In genomic region chr9:60324716-60325115, GRCm38 (mm10) we compare ENCODE assay signal across 27 mouse cellular contexts.
DNase-seq lines count a peak whose midpoint lies in the region; ATAC-seq and TF ChIP-seq lines count a peak whose summit lies in the region.
"Had no signal": no experiment of that assay in that cellular context is flagged by ENCODE, and none has a peak within 500 bp of the region (broad histone marks: within the 10 kb centered on the region; RNA-seq: fewer than 3 reads in every experiment).

No protein-coding gene starts in this region.

- no peaks in the 10 kb centered on the region for H3K9me3 ChIP-seq in heart, embryonic 11.5 days (replicated peaks; ENCODE audit: control insufficient read depth, low read length)
- H3K9me3 ChIP-seq in liver, postnatal 0 days (ENCODE audit: low read length): no peaks in the 10 kb centered on the region
- H3K9me3 ChIP-seq in forebrain, embryonic 15.5 days: no peaks in the 10 kb centered on the region
- H3K9me3 ChIP-seq: embryonic facial prominence, embryonic 12.5 days; embryonic facial prominence, embryonic 15.5 days; forebrain, embryonic 12.5 days; heart, embryonic 12.5 days; heart, embryonic 15.5 days; hindbrain, embryonic 10.5 days; hindbrain, embryonic 13.5 days had no signal

- H3K9ac ChIP-seq in heart, embryonic 11.5 days (ENCODE audit: low read depth, low read length): no peak overlapping the region
- H3K9ac ChIP-seq in liver, adult 2 months (ENCODE audit: low read depth, low read length): no peak overlapping the region
- no peak overlapping the region for H3K9ac ChIP-seq in liver, postnatal 0 days (replicated peaks)
- H3K9ac ChIP-seq in forebrain, embryonic 15.5 days (replicated peaks): no peak overlapping the region
- H3K9ac ChIP-seq: embryonic facial prominence, embryonic 12.5 days; embryonic facial prominence, embryonic 15.5 days; forebrain, embryonic 12.5 days; heart, embryonic 12.5 days; heart, embryonic 15.5 days; hindbrain, embryonic 13.5 days had no signal

- H3K4me3 ChIP-seq in heart, embryonic 11.5 days (ENCODE audit: low read depth, low read length): no peak overlapping the region
- H3K4me3 ChIP-seq in liver, adult 2 months (ENCODE audit: insufficient read depth, low read depth, low read length): no peak overlapping the region
- H3K4me3 ChIP-seq in liver, postnatal 0 days (ENCODE audit: low read depth, low read length): no peak overlapping the region
- H3K4me3 ChIP-seq in forebrain, embryonic 15.5 days: no peak overlapping the region
- H3K4me3 ChIP-seq: embryonic facial prominence, embryonic 12.5 days; embryonic facial prominence, embryonic 15.5 days; forebrain, embryonic 12.5 days; heart, embryonic 12.5 days; heart, embryonic 15.5 days; hindbrain, embryonic 10.5 days; hindbrain, embryonic 13.5 days had no signal

- no peak overlapping the region for H3K27ac ChIP-seq in heart, embryonic 11.5 days (ENCODE audit: low read depth, low read length)
- H3K27ac ChIP-seq in liver, adult 2 months (replicated peaks; ENCODE audit: insufficient read depth, low read depth, low read length): no peak overlapping the region
- no peak overlapping the region for H3K27ac ChIP-seq in liver, postnatal 0 days (ENCODE audit: low read depth)
- no peak overlapping the region for H3K27ac ChIP-seq in forebrain, embryonic 15.5 days (replicated peaks)
- H3K27ac ChIP-seq: embryonic facial prominence, embryonic 12.5 days; embryonic facial prominence, embryonic 15.5 days; forebrain, embryonic 12.5 days; heart, embryonic 15.5 days; hindbrain, embryonic 10.5 days; hindbrain, embryonic 13.5 days had no signal

- no peak for TF ChIP-seq POLR2A in liver, adult 2 months (IDR thresholded peaks at IDR 0.05; ENCODE audit: extremely low read depth, insufficient read depth, low read length)

- TF ChIP-seq CTCF in liver, adult 2 months (IDR thresholded peaks at IDR 0.05; ENCODE audit: low read depth, low read length): no peak
- TF ChIP-seq CTCF in liver, postnatal 0 days (IDR thresholded peaks at IDR 0.05; ENCODE audit: low read depth): no peak

- TF ChIP-seq EP300 in liver, postnatal 0 days (IDR thresholded peaks at IDR 0.05; ENCODE audit: low read depth): no peak

- peak; percentile 68 for DNase-seq in heart, adult 11 months
- DNase-seq in liver, adult 2 months (ENCODE audit: extremely low read depth, low read depth, low spot score): peak; percentile 12
- DNase-seq in liver, postnatal 0 days: no peak
- peak; percentile 56 for DNase-seq in adrenal gland, postnatal 10 days
- DNase-seq in adrenal gland, postnatal 36 days: peak; percentile 66 to 78
- no peak for DNase-seq in layer of hippocampus, postnatal 36 days
- DNase-seq: cerebellum, adult 11 months; cerebellum, adult 2 months; cerebellum, adult 9-11 months; cerebellum, postnatal 25 days; gastrocnemius, postnatal 10 days; gastrocnemius, postnatal 36 days; heart, postnatal 10 days; heart, postnatal 36 days had no signal

- no peak overlapping the region for H3K4me2 ChIP-seq in heart, embryonic 11.5 days
- no peak overlapping the region for H3K4me2 ChIP-seq in liver, postnatal 0 days (ENCODE audit: low read depth, low read length)
- H3K4me2 ChIP-seq in forebrain, embryonic 15.5 days (replicated peaks): no peak overlapping the region
- H3K4me2 ChIP-seq: embryonic facial prominence, embryonic 12.5 days; embryonic facial prominence, embryonic 15.5 days; forebrain, embryonic 12.5 days; heart, embryonic 12.5 days; heart, embryonic 15.5 days; hindbrain, embryonic 13.5 days had no signal

- H3K36me3 ChIP-seq in heart, embryonic 11.5 days (ENCODE audit: control insufficient read depth, insufficient read depth, low read length): no peaks in the 10 kb centered on the region
- H3K36me3 ChIP-seq in liver, adult 2 months (ENCODE audit: control insufficient read depth, insufficient read depth, low read length): no peaks in the 10 kb centered on the region
- H3K36me3 ChIP-seq in liver, postnatal 0 days (replicated peaks; ENCODE audit: insufficient read depth, low read length): no peaks in the 10 kb centered on the region
- no peaks in the 10 kb centered on the region for H3K36me3 ChIP-seq in forebrain, embryonic 15.5 days
- H3K36me3 ChIP-seq: embryonic facial prominence, embryonic 12.5 days; embryonic facial prominence, embryonic 15.5 days; forebrain, embryonic 12.5 days; heart, embryonic 12.5 days; heart, embryonic 15.5 days; hindbrain, embryonic 10.5 days; hindbrain, embryonic 13.5 days had no signal

- ATAC-seq in heart, embryonic 11.5 days (replicated peaks; ENCODE audit: insufficient number of reproducible peaks, low FRiP score, low TSS enrichment): no peak
- ATAC-seq in liver, postnatal 0 days: no peak
- no peak for ATAC-seq in forebrain, embryonic 15.5 days (replicated peaks)
- ATAC-seq: activated CD4-positive, CD25-positive, alpha-beta regulatory T cell, adult 4 months; forebrain, embryonic 16.5 days; hindbrain, embryonic 16.5 days; intestine, embryonic 16.5 days had no signal

- H3K27me3 ChIP-seq in heart, embryonic 11.5 days (ENCODE audit: control insufficient read depth, insufficient read depth, low read length): no peaks in the 10 kb centered on the region
- no peaks in the 10 kb centered on the region for H3K27me3 ChIP-seq in liver, adult 2 months (ENCODE audit: control insufficient read depth, insufficient read depth, low read length)
- H3K27me3 ChIP-seq in liver, postnatal 0 days (ENCODE audit: insufficient read depth, low read length): no peaks in the 10 kb centered on the region
- H3K27me3 ChIP-seq in forebrain, embryonic 15.5 days: no peaks in the 10 kb centered on the region
- H3K27me3 ChIP-seq: embryonic facial prominence, embryonic 12.5 days; forebrain, embryonic 12.5 days; heart, embryonic 12.5 days; heart, embryonic 15.5 days; hindbrain, embryonic 13.5 days had no signal

- no peaks in the 10 kb centered on the region for H3K79me2 ChIP-seq in liver, adult 2 months (ENCODE audit: control insufficient read depth, insufficient read depth, low read length)

- 69% methylated on average over 2 of the region's 2 CpGs for WGBS in heart, embryonic 11.5 days (ENCODE audit: insufficient replicate concordance)
- 33% methylated on average over 2 of the region's 2 CpGs for WGBS in liver, adult 2 months
- WGBS in liver, postnatal 0 days (ENCODE audit: insufficient replicate concordance): 63% methylated on average over 2 of the region's 2 CpGs
- 95% methylated on average over 2 of the region's 2 CpGs for WGBS in forebrain, embryonic 15.5 days

- peaks cover 25% of the 10 kb centered on the region for H3K4me1 ChIP-seq in heart, embryonic 11.5 days (ENCODE audit: control insufficient read depth, insufficient read depth, low read length)
- no peaks in the 10 kb centered on the region for H3K4me1 ChIP-seq in liver, adult 2 months (ENCODE audit: control insufficient read depth, insufficient read depth, low read length)
- H3K4me1 ChIP-seq in liver, postnatal 0 days (ENCODE audit: insufficient read depth): no peaks in the 10 kb centered on the region
- no peaks in the 10 kb centered on the region for H3K4me1 ChIP-seq in forebrain, embryonic 15.5 days
- H3K4me1 ChIP-seq: embryonic facial prominence, embryonic 12.5 days; embryonic facial prominence, embryonic 15.5 days; forebrain, embryonic 12.5 days; hindbrain, embryonic 10.5 days; hindbrain, embryonic 13.5 days had no signal

Comparison
In these comparisons a context has a peak if more than half of its experiments do, and no peak if none do; other contexts are left out.
1. DNase-seq: peak in heart, adult 11 months (single experiment), liver, adult 2 months (single experiment), adrenal gland, postnatal 10 days (single experiment) and adrenal gland, postnatal 36 days (2 of 2); none in liver, postnatal 0 days (single experiment) and layer of hippocampus, postnatal 36 days (0 of 2).